Mouse (Mus musculus) cerebellum, postnatal 25 days (tissue): ENCODE results near the gene Gm5169.
"Not testable (repeated sequence)": the region's sequence is repeated elsewhere in the genome, so short reads cannot be mapped to it uniquely, and the experiment has no call there.

Experiments used
- DNase-seq, 2 experiments: peaks; one replicate each; pipeline ENCODE4 v3.0.0; 2021; ENCODE audit warnings: mixed read lengths in 2 of 2

The Gm5169 gene

GRCm38 (mm10) chrX:25301355-25301754, at the start of gene Gm5169:
Gene Gm5169 (minus strand): TSS chrX:25301455.
- DNase-seq: not testable (repeated sequence)

GRCm38 (mm10) chrX:25347424-25347823, 46.2 kb upstream of the Gm5169 start:
- not testable (repeated sequence) for DNase-seq
